Mouse (Mus musculus) layer of hippocampus, adult 9-10 months (tissue): ENCODE results near the gene Mcidas.
A peak's percentile ranks its signal among the peaks of the same experiment; 100 is the strongest.
"Not testable (repeated sequence)": the region's sequence is repeated elsewhere in the genome, so short reads cannot be mapped to it uniquely, and the experiment has no call there.

ENCODE experiments used
- DNase-seq: peaks from one replicate; pipeline ENCODE4 v3.0.0; 2022; ENCODE audit warnings: low spot score

Gene Mcidas

DNA sequence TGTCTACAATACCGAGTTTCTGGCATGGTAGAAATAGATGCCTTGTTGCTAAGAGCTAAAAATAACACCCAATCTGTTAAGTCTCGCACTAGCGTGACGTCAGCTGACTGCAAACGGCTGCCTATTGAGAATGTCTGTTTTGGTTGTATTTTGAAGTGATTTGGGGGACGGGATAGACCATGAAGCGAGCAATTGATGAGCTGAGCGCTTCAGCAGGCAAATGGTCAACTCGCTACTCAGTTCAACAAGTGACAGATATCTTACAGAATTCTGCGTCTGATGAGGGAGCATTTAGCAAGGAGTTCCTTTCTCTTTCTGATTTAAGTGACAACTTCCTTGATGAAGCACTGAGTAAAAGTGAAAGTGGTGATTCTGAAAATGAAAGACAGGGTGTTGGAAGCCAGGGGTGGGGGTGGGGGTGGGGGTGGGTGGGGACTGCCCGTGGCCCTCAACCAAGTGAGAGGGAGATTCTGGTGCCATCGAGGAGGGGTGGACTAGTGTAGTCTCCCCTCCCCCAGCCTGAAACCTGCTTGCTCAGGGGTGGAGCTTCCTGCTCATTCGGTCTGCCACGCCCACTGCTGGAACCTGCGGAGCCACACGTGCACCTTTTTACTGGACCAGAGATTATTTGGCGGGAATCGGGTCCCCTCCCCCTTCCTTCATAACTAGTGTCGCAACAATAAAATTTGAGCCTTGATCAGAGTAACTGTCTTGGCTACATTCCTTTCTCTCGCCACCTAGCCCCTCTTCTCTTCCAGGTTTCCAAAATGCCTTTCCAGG, 19.7 kb downstream of the Mcidas start:
- not testable (repeated sequence) for DNase-seq

DNA sequence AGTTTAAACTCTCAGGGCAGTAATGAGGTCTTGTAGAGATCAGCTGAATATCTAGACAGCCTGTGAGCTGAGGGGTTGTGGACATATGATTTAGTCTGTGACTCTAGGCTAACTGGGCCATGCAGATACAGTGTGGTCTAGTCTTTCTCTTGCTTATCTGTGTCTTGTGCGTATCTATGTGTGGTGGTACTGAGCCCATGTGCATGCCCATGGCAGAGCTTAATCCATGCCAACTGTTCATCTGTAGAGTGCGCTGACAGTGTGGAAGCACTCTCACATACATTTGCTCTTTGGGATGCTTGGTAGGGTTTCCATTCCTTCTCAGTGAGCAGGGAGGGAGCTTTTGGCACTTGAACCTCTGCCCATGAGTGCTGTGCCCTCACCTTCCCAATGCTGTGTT, 27.9 kb downstream of the Mcidas start:
- DNase-seq = no peak

DNA sequence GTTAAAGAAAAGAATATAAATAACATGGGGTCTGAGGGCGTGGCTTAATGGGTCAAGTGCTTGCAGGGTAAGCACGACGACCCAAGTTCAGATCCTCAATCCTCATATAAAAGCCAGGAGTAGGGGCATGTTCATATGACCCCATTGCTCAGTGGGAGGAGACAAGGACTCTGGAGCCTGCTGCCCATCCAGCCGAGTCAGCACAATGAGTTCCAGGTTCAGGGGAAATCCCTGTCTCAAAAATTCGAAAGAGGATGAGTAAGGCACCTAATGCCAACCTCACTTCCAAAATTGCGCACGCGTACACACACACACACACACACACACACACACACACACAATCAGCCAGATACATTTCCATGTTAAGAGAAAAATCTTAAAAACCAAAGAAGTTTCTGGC, 28.8 kb downstream of the Mcidas start:
- DNase-seq = no peak

DNA sequence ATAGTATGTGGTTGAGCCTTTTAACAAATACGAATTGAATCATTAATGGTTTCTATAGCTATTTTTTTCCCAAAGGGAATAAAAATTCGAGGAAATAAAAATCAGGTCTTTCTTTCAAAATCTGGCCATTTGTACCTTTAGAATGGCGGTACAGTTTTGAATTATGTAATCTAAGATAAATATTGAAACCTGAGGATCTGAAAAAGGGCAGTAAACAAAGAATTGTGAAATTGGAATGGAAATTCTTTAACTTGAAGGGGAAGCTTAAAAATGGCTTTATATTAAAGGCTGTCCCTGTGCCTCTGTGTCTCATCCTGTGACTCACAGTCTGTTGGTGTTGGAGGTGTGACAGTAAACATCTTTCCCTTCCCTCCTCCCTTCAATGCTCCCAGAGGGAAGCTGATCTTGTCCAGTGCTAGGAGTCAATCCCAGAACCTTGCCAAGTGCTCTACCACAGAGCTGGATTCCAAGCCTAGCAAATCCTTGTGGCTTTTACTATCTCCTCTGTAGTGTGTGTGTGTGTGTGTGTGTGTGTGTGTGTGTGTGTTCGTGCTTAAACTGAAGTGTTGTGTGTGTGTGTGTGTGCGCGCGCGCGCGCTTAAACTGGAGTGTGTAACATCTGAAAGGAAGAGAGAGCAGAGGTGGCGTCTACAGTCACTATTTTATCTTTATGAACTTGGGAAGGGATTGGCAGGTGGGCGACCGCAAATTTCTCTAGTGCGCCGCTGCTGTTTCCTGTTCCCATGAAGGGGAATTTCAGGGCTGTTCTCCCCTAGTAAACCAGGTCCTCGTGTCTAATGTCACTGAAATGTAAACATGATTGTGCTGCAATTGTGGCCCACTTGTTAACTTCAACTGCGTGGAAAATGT, 29.9 kb downstream of the Mcidas start:
- no peak for DNase-seq

DNA sequence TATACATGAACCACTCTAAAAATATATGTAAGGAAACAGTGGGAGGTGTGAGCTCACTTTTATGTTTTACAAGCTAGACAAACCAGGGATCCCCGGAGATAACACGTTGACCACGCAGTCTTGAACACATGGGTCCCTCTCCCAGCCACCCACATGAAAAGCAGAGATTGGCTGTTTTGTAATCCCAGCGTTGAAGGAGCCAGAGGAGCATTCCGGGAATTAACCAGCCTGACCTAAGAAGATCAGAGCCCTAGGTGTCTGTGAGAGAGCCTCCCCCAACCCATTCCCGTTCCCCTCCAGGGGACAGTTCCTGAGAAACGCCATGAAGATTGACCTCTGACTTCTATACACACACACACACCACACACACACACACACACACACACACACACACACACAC, 37.7 kb downstream of the Mcidas start:
- DNase-seq = no peak

DNA sequence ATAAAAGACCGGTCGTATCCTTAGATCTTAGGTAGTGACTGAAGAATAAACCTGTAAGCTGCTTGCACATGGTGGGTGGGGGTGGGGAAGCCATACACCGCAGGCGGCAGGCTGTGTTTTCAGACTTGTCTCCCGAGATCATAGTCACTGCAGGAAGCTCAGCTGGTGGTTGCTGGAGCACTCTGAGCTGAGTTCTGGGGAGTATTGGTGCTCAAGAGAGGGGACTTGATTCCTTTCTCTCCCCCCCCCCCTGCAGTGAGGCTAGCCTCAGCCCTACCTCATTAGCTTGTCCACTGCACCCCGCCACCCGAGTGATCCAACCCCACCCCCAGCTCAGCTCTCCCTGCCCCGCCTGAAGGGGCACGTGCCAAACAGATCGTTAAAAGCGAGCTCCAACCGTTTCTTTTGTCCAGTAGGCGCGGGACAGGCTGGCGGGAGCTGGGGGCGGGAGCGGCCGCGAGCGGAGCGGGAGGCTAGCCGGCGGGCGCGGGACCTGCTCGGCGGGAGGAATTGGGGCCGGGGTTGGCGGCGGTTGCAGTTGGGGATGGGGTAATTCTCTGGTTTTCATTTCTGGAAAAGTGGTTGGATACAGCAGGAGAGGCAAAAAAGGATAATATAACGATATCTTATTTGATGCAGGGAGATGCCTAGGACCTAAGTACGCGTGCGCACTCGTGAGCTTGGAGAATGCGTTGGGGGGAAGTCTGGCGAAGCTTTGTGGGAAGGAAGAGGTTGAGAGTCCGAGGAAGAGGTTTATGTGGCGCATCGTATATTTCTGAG, 38.3 kb downstream of the Mcidas start:
- no peak for DNase-seq

DNA sequence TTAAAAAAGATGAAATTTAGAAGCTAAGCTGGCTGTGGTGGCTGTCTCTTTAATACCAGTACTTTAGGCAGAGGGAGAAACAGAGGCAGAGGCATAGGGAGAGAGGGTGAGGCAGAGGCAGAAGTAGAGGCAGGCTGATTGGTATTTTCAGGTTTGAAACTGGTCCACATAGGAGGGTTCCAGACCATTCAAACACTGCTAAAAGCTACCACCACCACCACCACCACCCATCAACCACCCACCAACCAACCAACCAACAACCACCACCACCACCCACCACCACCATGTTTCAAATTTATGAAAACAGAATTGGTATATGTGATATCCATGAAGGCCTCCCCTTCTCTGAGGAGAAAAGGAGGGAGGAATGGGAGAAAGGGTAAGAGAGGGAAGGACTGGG, 39.2 kb downstream of the Mcidas start:
- no peak for DNase-seq

- no peak for DNase-seq
These were observed 40.7 kb downstream of the Mcidas start for GRCm38 (mm10) chr13:113034271-113034886.

GRCm38 (mm10) chr13:113034950-113035421, 41.3 kb downstream of the Mcidas start, which contains the start of gene Cdc20b:
Cdc20b (plus strand) TSS chr13:113035111.
- no peak for DNase-seq

DNA sequence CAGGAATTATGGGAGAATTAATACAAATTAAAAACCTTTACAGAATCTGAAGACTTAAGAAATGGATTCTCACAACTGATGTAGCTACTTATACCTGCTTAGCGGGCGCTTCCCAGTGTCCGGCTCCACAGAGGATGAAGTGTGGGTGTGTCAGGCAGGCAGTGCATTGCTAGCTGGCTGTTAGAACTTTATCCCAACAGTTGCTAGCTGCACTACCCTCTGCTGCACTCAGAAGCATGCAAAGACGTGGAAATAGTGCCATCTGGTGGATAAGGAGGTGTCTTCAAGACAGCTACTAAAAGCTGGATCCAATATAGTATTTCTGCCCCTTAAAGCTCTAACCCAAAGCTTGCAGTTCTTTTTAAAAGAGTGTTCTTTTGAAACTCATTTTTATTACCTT, 42.2 kb downstream of the Mcidas start:
- DNase-seq = peak; percentile 80

DNA sequence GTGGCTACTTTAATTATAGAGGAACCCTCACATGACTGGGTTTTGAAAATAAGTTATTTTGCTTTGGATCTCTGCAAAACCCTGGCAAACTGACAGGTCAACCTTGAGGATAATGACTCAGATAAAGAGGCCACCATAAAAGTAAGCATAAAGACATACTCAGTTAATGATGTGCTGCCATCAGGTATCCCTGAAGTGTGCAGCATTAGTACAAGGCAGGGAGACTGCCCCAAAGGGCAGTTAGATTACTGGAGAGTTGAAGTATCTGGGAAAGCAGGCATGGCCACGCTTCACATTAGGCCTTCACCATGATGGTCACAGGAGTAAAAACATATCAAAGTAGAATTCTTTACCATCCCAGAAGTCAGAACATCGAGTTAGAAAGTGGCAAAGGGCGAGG, 51.2 kb downstream of the Mcidas start:
- no peak for DNase-seq

GRCm38 (mm10) chr13:113045458-113046110, 51.9 kb downstream of the Mcidas start:
- no peak for DNase-seq

- DNase-seq = peak; percentile 37
These were observed 52.7 kb downstream of the Mcidas start, which contains the start of gene Gpx8 for GRCm38 (mm10) chr13:113046211-113046883. Gpx8 (minus strand) TSS chr13:113046410.

DNA sequence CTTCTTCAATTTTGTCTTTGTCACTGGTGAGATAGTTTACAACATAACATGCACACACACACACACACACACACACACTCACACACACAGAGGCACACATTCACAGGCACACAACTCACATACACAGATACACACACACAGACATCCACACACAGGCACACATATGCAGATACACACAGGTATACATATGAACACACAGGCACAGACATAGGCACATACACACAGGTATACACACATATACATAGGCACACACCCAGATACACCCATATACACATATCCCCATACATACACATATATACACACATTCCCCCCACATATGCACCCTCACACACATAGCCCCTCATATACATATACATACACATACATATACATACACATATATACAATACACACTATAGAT, 53.4 kb downstream of the Mcidas start:
- DNase-seq = no peak

- DNase-seq = no peak
These were observed 54.0 kb downstream of the Mcidas start for GRCm38 (mm10) chr13:113047647-113048046.
